Mouse (Mus musculus) embryo, embryonic 11.5 days (tissue): ENCODE measurements around the gene Rcn3.

Source experiments
- DNase-seq: peaks from one replicate; pipeline ENCODE4 v3.0.0-alpha.2; 2012; ENCODE audit warnings: low read depth, low spot score

Rcn3 gene

GRCm38 (mm10) chr7:45048923-45049657, 42.9 kb downstream of the Rcn3 start:
- DNase-seq: no peak

DNA sequence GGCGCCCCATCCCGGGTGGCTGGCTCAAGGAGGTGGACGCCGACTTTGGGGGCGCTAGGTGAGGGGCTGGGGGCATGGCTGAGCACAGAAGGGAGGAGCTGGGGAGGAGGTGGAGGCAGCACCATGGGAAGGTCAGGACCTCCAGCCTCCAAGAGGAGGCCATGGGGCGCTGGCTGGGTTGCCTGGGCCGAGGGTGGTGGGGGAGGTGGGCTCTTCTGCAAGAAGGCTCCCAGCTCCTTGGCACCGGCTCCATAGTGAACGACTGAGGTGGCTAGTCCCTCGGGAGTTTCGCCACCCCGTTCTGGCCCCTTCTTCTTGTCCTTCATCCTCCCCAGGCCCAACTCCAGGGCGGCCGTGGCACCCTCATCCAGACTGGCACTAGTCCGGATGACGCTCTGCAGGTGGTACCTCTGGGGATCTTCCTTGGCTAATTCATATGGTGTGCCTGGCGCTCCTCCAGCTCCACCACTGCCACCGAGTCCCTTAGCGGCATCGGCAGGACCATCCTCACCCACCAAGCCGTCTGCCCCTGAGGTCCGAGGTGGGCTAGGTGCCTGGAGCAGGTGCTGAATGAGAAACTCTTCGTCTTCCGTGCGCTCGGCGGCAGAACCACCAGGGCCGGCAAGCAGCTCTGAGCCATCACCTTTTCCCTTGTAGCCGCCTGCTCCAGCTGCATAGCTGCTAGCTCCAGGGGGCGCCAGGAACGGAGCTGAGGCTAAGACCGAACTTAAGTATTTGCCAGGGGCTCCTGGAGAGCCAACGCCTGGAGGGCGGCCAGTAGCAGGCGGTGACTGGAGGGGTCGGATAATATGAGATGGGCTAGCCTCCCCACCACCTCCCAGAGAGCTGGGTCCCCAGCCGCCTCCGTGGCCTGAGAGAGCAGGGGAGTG, 43.8 kb downstream of the Rcn3 start:
- no peak for DNase-seq

GRCm38 (mm10) chr7:45047491-45047890, 44.5 kb downstream of the Rcn3 start:
- DNase-seq: no peak

DNA sequence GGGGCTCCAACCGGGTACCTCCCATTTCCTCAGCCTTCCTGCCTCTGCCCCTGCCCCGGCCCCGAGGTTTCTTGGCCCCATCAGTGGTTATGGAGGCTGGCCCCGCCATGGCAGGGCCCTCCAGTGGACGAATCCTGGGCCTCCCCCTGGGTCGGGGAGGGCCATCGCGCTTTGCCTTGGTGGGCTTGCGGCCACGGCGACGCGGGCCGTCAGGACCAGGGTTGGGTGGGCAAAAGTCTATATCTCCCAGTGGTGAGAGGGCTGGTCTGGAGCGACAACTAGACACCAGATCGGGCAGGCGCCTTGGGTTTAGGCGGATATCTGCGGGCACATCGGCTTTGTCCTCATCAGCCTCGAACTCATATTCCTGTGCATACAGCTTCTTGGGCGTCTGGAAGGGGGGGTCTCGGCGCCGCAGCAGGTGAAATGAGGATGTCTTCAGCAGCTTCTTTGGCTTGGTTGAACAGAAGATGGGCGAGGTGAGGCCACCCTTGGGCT, 45.1 kb downstream of the Rcn3 start:
- no peak for DNase-seq

DNA sequence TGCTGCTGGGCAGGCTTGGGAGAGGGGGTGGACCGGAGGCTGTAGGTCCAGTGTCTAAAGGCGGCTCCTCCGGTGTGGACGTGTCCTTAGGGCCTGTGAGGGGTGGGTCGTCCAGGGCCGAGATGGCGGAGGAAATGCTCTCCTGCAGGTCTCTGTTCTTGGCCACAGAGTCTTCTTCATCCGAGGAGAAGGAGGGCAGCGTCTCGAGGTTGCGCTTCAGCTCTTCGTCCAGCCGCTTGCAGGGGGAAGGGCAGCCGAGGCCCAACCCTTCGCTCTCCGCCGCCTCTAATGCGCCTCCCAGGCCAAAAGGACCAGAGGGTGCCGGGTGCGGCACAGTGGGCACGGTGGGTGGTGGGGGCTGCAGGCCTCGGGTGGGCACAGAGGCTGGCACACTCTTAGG, 46.3 kb downstream of the Rcn3 start:
- no peak for DNase-seq

DNA sequence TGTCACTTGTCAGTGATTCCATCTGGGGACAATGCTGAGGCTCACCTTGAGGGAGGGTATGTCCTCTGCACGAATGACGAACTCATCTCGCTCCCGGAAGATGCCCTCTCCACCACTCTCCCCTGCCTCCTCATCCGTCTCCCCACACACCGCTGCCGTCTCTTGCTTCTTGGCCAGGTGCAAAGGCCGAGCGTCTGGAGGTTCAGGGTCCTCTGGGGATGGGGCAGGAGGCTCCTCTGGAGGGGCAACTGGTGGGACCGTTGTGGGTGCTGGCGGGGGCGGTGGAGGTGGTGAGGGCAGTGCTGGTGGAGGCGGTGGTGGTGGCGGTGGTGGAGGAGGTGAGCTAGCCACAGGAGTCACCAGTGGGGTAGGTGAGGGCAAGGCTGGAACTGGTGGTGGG, 48.7 kb downstream of the Rcn3 start:
- no peak for DNase-seq

DNA sequence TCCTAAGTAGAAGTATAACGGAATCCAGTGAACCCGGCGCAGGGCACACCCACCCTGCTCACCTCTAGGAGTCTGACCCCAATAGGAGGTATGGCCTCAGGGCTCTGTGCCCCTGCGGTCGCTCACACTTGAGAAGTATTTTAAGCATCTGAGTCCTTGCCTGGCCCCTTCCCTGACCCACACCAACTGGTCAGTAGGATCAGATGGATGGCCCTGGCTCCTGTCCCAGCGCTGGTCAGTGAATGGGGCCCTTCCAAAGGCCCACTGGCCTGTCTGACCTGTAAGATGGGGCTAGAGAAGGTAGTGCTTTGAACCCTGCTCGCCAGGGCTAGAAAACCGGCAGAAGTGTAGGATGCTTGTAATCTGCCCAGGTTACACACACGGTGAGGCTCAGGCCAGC, 51.2 kb downstream of the Rcn3 start:
- DNase-seq: no peak

GRCm38 (mm10) chr7:45038411-45038810, 53.6 kb downstream of the Rcn3 start:
- no peak for DNase-seq

DNA sequence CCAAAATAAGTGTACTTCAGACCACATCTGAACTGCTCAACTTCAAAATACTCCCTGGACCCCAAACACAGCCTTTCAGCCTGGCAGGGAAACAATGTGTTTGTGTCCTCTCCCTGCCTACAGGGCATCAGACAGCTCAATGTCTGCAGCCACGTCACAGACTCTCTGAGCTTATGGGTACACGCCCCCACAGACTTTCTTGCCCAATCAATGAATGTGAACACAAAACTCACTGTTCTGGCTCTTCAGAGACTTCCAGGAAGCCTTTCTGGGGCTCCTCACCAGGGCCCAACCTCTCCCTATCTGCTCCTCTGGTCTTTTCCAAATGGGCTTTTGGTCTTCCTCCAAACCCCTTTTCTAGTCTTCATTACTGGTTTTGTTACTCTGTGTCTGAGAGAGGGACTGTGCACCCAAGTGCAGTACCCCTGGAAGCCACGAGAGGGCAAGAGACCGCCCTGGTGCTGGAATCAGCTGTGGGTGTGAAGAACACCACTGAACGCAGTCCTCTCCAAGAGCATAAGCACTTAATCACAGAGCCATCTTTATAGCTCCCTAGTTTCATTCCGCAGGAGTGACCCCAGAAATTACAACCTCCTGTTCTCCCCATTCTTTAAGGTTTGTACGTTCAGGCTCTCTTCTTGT, 54.2 kb downstream of the Rcn3 start:
- no peak for DNase-seq

- no peak for DNase-seq
Observed at GRCm38 (mm10) chr7:45036702-45037101, 55.3 kb downstream of the Rcn3 start.

DNA sequence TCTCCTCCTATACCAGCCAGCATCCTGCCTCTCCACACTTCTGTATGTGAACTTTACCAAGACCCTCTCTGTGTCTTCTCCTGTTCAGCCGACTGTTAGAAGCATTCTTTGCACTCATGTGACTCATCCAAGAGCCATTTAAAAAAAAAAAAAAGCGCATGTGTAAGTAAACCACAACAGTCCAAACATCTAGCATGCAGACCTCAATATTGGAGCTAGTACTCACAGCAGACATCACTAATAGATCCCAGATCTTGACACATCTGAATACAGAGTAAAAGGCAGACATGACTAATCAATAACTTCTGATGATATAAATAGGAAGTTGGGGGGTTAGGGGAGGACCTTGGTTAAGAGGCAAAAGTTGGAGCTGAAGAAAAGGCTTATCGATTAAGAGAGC, 56.4 kb downstream of the Rcn3 start:
- DNase-seq: no peak

GRCm38 (mm10) chr7:45033722-45034359, 58.2 kb downstream of the Rcn3 start:
- DNase-seq: no peak
